Mouse (Mus musculus): ENCODE data around the gene Lgmn. TPM values are rescaled to one million over a fixed set of nuclear protein-coding genes. Genes with fewer than 3 reads are reported as not detected.

The Lgmn gene
- total RNA-seq, 2 experiments from 2014 or later = 129 to 135 TPM

DNA sequence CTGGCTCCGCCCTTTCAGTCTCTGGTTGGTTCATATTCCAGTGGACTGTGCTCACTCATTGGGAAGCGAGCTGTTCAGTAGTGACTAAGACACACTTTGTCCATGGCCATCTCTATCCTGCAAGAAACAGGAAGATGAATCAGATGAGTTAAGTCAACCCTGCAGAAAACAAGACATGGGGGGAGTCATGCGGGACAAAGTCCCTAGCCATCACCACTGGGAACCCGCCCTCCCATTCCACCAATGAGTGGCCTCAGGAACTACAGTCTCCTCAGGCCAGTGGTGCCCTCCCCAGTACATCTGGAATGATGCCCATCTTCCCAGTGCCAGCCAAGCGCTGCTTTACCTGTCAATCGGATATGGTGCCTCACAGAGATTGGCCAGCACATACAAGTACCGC is 45.1 kb downstream of the Lgmn start:
- no peak for DNase-seq (ENCODE audit: low spot score in 2 of 2)

DNA sequence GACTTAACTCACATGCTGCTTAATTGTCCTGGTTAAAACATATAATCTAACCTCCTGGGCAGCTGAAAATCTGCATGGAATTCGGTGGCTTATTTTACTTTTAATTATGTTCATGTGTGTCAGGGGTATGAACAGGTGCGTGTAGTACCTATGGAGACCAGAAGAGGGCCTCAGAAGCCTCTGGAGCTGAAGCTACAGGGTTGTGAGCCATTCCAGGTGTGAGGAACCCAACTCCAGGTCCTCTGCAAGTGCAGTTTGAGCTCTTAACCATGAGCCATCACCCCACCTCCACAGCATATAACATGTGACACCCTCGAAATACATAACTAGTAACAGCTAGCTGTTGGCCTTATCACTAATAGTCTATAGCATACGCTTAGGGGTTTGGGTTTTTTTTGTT is 47.6 kb downstream of the Lgmn start:
- DNase-seq (ENCODE audit: low spot score in 2 of 2) = peak in 1 of 2 experiments; percentile 22

GRCm38 (mm10) chr12:102391109-102391508 is 48.5 kb downstream of the Lgmn start:
- DNase-seq (ENCODE audit: low spot score in 2 of 2) = no peak

- no peak for DNase-seq (ENCODE audit: low spot score in 2 of 2)
Measured at GRCm38 (mm10) chr12:102390042-102390441, 49.6 kb downstream of the Lgmn start.

- peak; percentile 76 to 81 for DNase-seq (ENCODE audit: low spot score in 2 of 2)
Measured at GRCm38 (mm10) chr12:102387219-102387917, 52.2 kb downstream of the Lgmn start.

DNA sequence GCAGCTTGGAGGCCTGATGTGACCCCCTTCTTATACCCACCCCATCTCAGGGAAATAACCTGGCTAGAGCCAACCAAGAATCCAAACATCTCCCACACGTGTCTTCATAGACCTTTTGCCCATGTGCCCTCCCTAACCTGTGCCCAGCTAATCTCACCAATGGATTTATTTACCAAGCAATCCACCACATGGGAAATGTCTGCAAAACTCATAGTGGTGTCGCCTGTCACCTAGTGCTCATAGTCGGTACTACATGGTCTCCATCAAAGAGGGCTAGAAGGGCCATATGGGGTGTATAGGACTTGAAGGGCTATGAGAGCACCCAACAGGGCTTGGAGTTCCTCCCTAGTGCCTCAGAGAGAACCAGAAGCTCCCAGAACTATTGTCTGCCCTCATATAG is 54.8 kb downstream of the Lgmn start:
- DNase-seq (ENCODE audit: low spot score in 2 of 2) = peak in 1 of 2 experiments; percentile 33

DNA sequence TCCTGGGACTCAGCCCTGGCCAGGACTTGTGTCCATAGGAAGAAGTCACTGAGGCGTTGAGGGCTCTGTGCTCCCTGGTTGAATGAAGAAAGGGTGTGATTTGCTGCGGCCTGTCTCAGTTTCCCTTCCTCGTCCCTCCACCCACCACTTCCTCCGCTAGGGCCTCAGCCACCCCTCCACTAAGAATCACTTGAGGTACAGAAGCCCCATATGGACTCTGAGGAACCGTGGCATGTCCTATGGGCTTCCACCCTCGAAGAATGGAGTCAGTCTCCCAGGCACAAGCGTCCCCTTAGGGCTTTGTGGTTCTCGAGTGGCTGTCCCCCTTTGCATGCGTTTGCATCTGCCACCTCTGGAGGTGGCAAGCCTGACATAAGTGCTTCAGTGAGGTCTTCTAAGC is 56.3 kb downstream of the Lgmn start:
- DNase-seq (ENCODE audit: low spot score in 2 of 2) = no peak

GRCm38 (mm10) chr12:102382180-102382579 is 57.4 kb downstream of the Lgmn start:
- no peak for DNase-seq (ENCODE audit: low spot score in 2 of 2)

DNA sequence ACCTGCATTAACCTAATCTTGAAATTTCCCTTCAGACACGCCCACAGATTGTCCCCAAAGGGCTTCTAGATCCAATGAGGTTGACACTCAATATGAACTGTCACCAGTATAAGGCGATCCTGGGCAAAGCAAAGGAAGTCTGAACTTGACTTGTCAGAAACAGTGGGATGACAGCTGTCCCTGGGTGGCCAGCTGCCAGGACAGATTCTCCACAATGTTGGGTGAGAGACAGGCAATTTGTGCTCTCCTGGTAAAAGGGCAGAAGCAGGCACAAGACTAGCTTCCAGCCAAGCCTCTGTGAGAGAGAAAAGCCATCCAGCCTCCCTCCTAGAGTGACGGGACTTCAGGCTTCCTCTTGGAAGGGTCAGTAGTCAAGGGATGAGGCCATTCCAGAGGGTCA is 67.3 kb downstream of the Lgmn start:
- DNase-seq (ENCODE audit: low spot score in 2 of 2) = no peak

DNA sequence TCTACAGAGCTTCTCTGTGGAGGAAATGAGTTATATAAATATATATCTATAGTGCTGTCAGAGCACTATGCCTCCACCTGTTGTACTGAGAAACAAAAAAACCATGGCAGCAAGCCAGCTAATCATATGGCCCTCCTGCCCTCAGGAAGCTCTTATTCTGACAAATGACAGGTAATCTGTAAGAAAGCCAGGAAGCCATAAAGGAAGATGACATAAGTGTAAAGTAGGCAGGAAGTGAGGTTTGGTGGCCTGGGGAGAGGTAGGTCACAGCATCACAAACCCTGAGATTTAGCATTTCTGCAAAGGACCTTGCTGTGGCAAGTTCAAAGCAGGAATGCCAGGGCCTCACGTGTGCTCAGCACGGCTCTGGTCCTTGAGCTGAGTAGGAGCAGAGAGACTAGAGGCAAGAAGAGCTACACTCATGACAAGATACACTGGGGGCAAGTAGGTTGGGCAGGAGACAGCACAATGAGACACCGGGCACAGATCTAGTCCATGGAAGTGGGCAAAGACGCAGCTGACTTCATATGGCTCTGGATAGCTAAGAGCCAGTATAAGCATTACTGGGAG is 68.6 kb downstream of the Lgmn start:
- no peak for DNase-seq (ENCODE audit: low spot score in 2 of 2)

GRCm38 (mm10) chr12:102369488-102370235 is 70.0 kb downstream of the Lgmn start:
- DNase-seq (ENCODE audit: low spot score in 2 of 2) = no peak

DNA sequence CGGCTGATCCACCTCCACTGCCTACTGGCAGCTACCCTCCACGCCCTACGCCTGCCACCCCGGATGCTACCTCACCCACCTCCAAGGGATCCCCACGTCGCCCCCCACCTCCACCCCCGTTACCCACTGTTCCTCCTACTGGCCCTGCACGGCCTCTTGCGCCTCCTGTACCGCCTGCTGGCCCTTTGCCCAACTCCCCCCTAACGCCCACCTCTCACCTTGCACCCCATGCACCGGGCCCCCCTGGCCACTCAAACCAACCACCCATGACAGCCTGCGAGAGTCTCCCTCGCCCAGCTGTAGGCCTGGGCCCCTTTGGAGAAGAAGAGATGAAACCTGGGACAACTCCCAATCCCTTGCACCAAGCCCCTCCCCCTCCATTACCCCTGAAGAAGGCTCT is 71.1 kb downstream of the Lgmn start:
- DNase-seq (ENCODE audit: low spot score in 2 of 2) = no peak

- DNase-seq (ENCODE audit: low spot score in 2 of 2) = no peak
Measured at GRCm38 (mm10) chr12:102368066-102368465, 71.5 kb downstream of the Lgmn start.

DNA sequence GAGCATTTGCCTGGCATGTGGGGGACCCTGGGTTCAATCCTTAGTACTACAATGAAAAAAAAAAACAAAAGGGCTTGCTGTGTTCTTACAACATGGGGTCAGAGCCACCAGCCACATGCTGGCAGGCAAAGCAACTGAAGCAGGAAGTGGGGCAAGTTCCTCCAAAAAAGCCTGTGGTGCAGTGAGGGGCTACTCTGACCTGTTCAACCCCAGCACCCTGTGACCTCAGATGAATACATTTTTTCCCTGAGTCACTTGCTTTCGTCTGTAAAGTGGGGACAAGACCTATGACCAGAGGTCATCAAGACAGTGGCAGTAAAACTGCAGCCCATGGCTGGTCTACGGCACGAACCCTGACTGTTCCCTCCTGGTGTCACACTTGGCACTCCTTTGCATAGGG is 72.5 kb downstream of the Lgmn start:
- DNase-seq (ENCODE audit: low spot score in 2 of 2) = no peak

GRCm38 (mm10) chr12:102366126-102366816 is 73.3 kb downstream of the Lgmn start:
- no peak for DNase-seq (ENCODE audit: low spot score in 2 of 2)

GRCm38 (mm10) chr12:102365016-102365415 is 74.6 kb downstream of the Lgmn start:
- DNase-seq (ENCODE audit: low spot score in 2 of 2) = no peak

- DNase-seq (ENCODE audit: low spot score in 2 of 2) = no peak
Measured at GRCm38 (mm10) chr12:102361189-102362161, 78.1 kb downstream of the Lgmn start.

DNA sequence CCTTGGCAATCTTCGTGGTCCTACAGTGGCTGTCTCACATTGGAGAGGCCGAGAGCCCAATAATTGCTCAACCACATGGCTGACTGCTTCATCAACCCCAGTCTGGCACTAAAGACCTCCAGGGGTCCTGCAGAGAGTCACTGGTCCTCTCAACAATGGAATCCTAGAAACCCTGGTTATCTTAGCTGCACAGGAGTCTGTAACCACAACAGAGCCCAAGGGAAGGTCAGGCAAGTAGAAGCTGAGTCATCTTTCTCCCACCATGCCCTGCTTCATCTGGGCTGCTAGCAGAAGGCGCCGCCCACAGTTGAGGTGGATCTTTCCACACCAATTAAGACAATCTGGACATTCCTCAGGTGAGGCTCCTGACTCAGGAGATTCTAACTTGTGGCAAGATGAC is 80.2 kb downstream of the Lgmn start:
- DNase-seq (ENCODE audit: low spot score in 2 of 2) = no peak

DNA sequence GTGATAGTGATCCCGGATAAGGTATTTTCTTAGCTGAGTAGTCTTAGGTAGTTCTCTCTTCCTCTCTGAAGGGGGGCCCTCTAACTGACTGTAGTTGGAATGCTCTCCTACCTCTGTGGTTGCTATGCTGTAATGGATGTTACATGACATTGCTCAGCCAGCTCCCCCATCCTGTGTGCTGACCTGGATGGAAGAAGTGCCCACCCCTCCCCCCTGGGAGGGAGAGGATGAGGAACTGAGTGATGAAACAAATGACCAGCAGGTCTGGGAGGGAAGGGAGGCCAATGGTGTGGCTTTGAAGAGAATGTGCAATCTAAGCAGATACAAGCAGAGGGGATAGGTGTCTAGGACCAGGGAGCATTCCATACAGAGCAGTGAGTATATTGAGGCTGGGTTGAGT is 82.8 kb downstream of the Lgmn start:
- no peak for DNase-seq (ENCODE audit: low spot score in 2 of 2)

GRCm38 (mm10) chr12:102355784-102356183 is 83.8 kb downstream of the Lgmn start:
- no peak for DNase-seq (ENCODE audit: low spot score in 2 of 2)

Measured in gastrocnemius, postnatal 4 days (tissue).